Mouse (Mus musculus) brain, embryonic 14.5 days (tissue): ENCODE measurements around the gene Olfr518.

Source experiments
- CTCF ChIP-seq: fragments of 200-500 bp; IDR thresholded peaks from 2 replicates; pipeline ENCODE4 v1.5.1; 2012; ENCODE audit warnings: inconsistent platforms, mild to moderate bottlenecking, moderate library complexity, borderline replicate concordance; ENCODE audit not compliant: insufficient read depth, insufficient read length; ENCODE audit errors: extremely low read depth
- POLR2A ChIP-seq: fragments of 200-500 bp; IDR thresholded peaks from 2 replicates; pipeline ENCODE4 v1.6.1; 2012; ENCODE audit warnings: mild to moderate bottlenecking, inconsistent platforms, borderline replicate concordance; ENCODE audit not compliant: poor library complexity, insufficient read depth, insufficient read length, severe bottlenecking; ENCODE audit errors: extremely low read depth

- TF ChIP-seq CTCF (no peak), POLR2A (no peak)
These were observed 42.2 kb upstream of the Olfr518 start for GRCm38 (mm10) chr7:108927043-108927442.
